Mouse (Mus musculus) adrenal gland, postnatal 4 days (tissue): ENCODE data around the gene Srgap3. TPM values are rescaled to one million over a fixed set of nuclear protein-coding genes. Genes with fewer than 3 reads are reported as not detected.

ENCODE experiments used
- DNase-seq, 2 experiments: peaks; one replicate each; pipeline ENCODE4 v3.0.0; 2021 to 2022; ENCODE audit warnings: low spot score in 2 of 2, mixed read lengths in 2 of 2
- total RNA-seq, 2 experiments: library from RNA; stranded (reverse); gene quantifications; 2 replicates each; pipeline ENCODE4 v1.2.3; 2021

Gene Srgap3
- total RNA-seq, 2 experiments from 2014 or later, result 25.8 to 27.8 TPM

DNA sequence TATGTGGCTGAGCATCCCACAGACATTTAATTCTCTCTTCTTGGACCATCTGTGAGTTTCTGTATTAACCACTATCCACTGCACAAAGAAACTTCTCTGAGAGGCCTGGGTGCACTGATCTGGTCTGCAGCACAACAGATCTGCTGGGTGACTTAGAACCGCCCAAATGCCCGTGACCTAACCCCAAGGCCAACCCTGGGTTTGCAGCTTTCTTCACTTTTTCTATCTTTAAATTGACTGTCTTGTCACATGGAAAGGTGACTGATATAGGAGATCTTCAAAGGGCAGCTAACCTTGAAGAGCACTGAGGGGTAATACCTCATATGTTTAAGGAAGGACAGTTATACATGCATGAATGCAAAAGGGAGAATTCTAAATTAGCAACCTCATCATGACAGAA, 30.8 kb downstream of the Srgap3 start:
- no peak for DNase-seq

- DNase-seq, result no peak
Measured at GRCm38 (mm10) chr6:112912552-112912951, 34.5 kb downstream of the Srgap3 start.

- no peak for DNase-seq
Measured at GRCm38 (mm10) chr6:112909711-112910110, 37.4 kb downstream of the Srgap3 start.

DNA sequence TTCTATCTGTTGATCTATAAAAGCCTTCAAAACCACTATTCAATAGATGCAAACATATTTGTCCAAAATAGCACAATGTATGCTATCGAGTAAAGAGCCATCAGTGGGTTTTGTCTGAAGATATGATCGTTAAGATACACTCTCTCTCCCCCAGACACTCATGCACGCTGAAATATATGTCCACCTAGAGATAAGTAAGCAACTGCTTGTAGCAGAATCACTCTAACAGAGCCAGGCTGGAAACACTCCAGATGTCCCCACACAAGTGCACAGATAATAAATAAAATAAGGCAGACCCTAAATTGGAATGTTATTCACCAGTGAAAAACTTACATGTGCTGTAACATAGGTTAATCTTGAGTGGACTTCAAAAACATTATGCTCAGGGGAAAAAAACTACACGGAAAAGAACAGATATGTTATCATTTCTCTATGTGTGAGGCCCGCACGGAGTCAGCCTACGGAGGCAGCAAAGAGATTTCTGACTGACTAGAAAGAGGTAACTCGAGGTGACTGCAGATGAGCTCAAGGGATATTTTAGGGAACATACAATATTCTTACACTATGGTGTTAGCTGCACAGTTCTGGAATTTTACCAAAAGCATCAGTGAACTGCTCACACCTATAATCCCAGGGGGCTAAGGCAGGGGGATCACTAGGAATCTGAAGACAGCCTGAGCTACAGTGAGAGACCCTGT, 39.0 kb downstream of the Srgap3 start:
- no peak for DNase-seq

GRCm38 (mm10) chr6:112903796-112904195, 43.3 kb downstream of the Srgap3 start:
- DNase-seq, result no peak

DNA sequence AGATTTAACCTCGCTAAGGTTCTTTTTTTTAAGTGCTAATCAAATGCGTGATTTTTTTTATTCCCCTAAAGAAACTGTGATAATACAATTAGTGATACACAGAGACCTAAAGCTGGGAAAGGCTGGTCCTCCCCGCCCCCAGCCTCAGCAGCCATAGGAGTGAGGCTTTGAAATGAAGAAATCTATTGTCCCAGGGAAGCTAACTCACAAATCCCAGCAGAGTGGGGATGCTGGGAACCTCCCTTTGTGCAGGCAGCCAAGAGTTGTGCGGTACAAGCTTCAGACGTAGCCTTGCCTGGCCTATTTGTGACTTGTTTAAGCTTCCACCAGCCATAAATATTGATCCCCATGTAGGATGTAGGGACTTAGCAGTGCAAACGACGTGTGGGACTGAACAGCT, 43.8 kb downstream of the Srgap3 start:
- DNase-seq, result no peak

DNA sequence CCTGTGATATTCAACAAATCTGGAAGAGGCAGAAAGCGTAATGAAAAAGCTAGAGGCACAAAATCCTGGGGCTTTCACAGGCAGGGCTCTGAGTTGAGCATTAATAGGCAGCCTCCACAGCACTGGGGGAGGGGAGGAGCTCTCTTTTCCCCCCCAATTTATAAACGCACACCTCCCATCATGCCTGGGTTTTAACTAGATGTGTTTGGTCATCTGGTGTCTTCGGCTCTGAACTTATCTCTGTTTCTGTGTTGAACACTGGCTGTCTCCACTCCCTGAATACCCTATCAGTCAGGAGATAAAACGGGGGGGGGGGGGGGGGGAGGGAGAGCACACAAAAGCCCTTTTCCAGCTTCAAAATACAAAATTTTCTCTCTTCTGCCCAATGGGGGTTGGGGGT, 44.3 kb downstream of the Srgap3 start:
- DNase-seq, result no peak

- DNase-seq, result no peak
Measured at GRCm38 (mm10) chr6:112900306-112900705, 46.8 kb downstream of the Srgap3 start.

- DNase-seq, result no peak
Measured at GRCm38 (mm10) chr6:112899711-112900110, 47.4 kb downstream of the Srgap3 start.

DNA sequence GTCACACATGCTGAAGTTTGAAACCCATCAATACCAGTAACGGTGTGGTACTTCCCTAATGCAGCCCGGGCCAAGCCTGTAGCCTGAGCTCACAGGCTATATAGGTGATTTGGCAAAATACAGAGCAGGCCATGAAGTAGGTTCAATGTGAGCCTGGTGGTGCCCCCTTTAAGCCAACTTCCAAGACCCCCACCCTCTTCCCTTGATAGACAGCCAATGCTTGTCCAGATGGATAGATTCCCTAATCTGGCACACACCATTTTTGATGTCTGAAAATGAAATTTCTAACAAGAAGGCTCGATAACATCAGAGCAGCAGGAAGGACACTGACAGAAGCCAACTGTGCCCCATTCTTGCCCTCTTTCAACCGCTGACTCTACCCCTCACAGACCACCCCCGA, 47.8 kb downstream of the Srgap3 start:
- DNase-seq, result no peak

GRCm38 (mm10) chr6:112898435-112898834, 48.6 kb downstream of the Srgap3 start:
- no peak for DNase-seq

DNA sequence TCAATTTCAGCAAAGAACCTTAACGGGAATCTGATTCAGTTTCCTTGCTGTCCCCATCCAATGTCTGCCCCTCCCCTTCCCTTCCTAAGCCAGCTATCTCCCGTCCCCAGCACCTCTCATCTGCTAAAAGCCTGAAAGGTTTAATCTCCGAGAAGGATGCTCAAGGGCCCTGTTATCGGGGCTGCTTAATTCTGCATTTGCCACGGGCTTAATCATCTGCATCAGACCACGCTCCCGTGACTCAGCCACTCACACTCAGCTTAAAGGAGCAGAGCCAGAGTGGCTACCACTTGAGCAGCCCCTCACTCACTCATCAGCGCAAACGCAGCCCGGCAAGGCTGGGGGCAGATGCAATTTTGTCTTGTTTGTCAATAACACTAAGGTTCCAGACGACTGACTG, 50.7 kb downstream of the Srgap3 start:
- DNase-seq, result no peak

DNA sequence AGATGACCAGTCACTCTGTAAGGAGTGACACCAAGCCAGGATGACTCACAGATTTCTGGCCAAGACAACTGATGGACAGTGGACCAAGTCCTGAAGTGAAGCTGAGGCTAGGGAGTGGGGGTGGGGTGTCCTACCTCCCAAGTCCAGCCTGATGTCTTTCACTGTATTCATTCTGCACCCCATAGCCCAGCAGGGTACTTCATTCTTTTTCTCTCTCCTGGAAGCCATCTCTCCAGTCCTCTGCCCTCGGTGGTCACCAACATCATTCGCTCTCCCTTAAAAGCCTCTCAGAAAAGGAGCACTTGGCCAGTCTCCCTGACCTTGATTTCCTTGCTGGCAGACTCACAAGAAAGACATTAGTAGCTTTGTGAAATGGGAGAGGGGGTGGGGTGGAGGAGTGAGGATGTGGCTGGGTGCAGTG, 56.7 kb downstream of the Srgap3 start:
- no peak for DNase-seq

DNA sequence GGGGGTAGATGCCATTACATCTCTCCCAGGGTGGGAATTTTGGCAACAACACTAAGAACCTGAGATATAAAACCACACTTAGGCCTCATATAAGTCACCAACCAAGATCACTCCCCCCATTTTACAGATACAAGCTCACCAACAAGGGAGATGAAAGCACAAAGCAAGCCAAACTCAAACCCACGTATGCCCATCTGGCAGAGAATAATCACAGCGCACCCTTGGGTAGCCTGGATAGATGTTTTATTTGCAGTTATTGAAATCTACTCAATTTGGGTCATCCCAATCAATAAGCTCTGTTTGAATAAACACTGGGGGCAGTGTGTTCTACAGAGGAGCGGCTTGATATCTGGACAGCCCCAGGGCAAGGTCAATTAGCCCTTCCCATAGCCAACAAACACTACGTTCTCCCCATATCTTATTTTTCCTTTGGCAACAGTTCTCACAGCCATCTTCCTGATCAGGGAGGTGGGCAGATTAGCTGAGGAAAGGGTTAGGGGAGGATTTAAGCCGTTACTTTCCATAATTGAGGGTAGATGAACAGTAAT, 63.4 kb downstream of the Srgap3 start:
- no peak for DNase-seq

DNA sequence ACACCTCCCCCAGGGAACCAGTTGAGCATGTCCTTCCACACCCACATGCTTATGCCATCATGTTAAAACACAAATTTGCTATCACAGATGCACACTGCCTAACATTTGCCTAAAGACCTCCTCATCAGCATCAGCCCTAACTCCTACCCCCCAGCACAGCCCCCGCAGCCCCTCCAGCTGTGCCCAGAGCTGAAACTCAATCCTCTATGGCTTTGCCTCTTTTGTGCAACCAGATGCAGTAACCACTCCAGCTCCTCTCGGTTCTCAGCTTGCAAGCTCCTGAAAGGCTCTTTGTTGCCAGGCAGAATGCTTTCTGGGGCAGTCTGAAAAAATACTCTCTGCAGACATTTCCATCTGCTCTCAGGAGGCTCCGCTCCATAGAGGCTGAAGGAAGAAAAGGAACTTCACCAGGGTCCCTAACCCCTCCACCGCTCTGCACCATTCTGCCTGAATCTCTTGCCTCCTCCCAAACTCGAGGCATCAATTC, 67.0 kb downstream of the Srgap3 start:
- DNase-seq, result no peak

- DNase-seq, result no peak
Measured at GRCm38 (mm10) chr6:112879154-112879553, 67.9 kb downstream of the Srgap3 start.

DNA sequence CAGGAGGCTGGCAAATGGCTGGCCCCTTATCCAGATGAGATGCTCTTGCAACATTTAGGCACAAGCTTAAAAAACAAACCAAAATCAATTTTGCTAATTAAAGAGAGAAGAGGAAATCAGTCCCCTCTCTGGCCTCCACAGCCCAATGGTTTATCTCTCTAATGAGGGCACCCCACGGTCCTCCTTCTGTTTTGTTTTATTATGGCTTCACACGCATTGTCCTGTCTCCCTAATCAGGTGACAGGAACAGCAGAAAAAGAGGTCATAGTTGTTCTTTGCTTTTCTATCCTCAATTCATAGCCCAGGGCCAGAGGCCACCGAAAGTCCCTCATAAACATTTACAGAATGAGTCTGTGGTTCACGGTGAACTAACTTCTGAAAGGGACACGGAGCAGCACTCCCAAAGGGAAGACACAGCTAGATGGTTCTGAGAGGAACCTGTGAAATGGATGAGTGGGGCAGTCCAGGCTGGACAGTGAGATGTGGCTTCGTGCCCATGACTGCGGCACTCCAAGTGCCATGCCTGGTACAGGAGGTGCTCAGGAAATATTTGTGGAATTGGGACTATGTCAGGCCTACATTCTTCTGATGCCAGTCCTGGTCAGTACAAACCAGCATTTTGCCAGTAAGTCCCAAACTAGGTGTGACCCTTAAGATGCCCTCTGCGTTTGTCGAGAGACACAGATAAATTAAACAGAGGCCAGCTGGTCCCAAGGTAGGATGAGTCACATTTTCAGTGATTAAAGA, 73.8 kb downstream of the Srgap3 start:
- no peak for DNase-seq

DNA sequence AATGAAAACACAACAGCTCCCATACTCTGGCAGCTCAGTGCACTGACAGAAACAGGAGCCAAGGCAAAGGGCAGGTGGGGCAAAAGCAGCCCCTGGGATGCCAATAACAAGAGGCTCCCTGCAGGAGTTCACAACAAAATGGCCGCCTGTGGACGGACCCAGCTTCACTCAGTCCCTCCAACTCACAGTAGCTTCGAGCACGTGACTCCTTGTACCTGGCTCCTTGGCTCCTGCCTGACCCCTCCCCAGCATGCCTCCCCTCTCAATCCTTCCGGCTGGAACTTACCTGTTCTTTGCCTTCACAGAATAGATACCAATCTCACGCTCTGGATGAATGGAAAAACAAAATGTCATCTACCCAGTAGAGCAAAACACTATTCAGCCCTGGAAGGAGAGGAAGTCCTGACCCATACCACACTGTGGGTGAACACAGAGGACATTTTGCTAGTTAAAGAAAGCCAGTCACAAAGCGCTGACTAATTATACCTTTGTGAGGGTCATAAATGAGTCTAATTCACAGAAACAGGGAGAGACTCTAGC, 75.8 kb downstream of the Srgap3 start:
- DNase-seq, result no peak

- DNase-seq, result no peak
Measured at GRCm38 (mm10) chr6:112868197-112868957, 78.7 kb downstream of the Srgap3 start.

- DNase-seq, result no peak
Measured at GRCm38 (mm10) chr6:112866096-112866495, 81.0 kb downstream of the Srgap3 start.

DNA sequence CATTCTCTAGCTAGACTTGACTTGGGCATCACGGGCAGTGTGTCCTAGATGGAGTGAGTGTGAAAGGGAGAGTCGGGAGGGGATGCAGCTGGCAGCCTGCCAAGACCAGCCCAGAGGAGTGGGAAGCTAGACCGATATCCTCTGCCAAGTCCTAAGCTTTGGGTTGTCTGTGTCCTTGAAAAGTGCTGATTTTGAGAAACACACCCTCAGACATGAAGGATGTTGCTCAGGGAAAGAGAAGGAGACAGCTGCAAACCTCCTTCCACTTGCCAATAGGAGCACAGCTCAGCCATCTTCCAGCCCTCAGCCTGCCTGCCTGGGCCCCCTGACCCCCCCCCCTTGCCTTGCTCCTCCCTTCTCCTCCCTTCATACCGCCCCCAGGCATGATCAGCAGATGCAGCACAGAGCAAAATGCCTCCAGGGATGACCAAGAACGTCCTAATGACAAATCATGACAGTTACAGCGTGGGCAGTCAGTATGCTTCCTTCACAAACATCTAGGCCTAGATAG, 82.0 kb downstream of the Srgap3 start:
- DNase-seq, result no peak
